ENCODE assay signal across 7 mouse cellular contexts in the genomic region with DNA sequence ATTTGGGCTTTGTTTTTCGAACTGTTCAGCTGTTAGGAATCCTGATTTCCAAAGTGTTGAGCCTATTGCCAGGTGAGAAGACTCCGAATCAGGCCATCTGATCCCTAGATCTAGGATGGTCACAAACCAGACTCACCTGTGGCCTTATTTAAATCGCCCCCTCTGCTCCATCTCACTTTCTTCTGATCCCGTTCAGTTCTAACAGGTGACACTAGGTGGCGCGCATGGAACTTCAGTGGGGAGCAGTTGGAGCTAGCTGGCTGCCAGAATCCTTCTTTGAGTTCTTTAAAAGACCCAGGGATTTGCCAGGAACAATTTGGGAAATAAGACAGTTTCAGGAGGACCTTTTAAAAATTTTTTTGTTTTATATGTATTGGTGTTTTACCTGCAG. TPM values are rescaled to one million over a fixed set of nuclear protein-coding genes. Genes with fewer than 3 reads are reported as not detected.
A peak's percentile ranks its signal among the peaks of the same experiment; 100 is the strongest.
DNase-seq lines count a peak whose midpoint lies in the region; ATAC-seq and TF ChIP-seq lines count a peak whose summit lies in the region.

No protein-coding gene starts in this region.

- ATAC-seq in limb, embryonic 12.5 days (ENCODE audit: insufficient number of reproducible peaks, insufficient read depth, low FRiP score, low TSS enrichment, low read depth), result peak; percentile 49; the same call in 1 of the 2 replicates
- peak; percentile 62; the same call in 1 of the 2 replicates for ATAC-seq in monocyte, adult 5-6 weeks (replicated peaks; ENCODE audit: insufficient number of reproducible peaks, low FRiP score, low TSS enrichment, poor library complexity, severe bottlenecking)

- peak; percentile 78 to 85 for DNase-seq in adrenal gland, adult 18-20 months (ENCODE audit: low spot score in 2 of 2)
- peak; percentile 89 for DNase-seq in embryo, embryonic 10 days (ENCODE audit: low spot score)
- peak; percentile 67 for DNase-seq in gastrocnemius, postnatal 25 days
- peak; percentile 80 for DNase-seq in kidney, adult 2 months
- DNase-seq in spleen, postnatal 14 days (ENCODE audit: low spot score in 2 of 2), result peak; percentile 47 to 70

- peak; percentile 85 for TF ChIP-seq CTCF in kidney, adult 2 months (conservative IDR thresholded peaks at IDR 0.05; ENCODE audit: insufficient read depth, insufficient read length, low read depth, low read length)

- H3K9me3 ChIP-seq in limb, embryonic 12.5 days, result no peaks in the 10 kb centered on the region

- 7% methylated on average over 6 of the region's 6 CpGs for WGBS in kidney, adult 2 months
- WGBS in limb, embryonic 12.5 days, result 6% methylated on average over 6 of the region's 6 CpGs

- no peaks in the 10 kb centered on the region for H3K4me1 ChIP-seq in kidney, adult 2 months (ENCODE audit: control insufficient read depth, insufficient read depth, low read length)
- H3K4me1 ChIP-seq in limb, embryonic 12.5 days (replicated peaks), result 0 out of 2 replicates have a peak, but pooled peaks cover 3% of the 10 kb centered on the region

- no peak overlapping the region for H3K4me3 ChIP-seq in kidney, adult 2 months (ENCODE audit: insufficient read depth, low read depth, low read length)
- no peak overlapping the region for H3K4me3 ChIP-seq in limb, embryonic 12.5 days (replicated peaks)

- H3K27me3 ChIP-seq in kidney, adult 2 months (replicated peaks; ENCODE audit: control insufficient read depth, insufficient read depth, low read length), result no peaks in the 10 kb centered on the region; the same call in 1 of the 2 replicates
- no peaks in the 10 kb centered on the region for H3K27me3 ChIP-seq in limb, embryonic 12.5 days

- no peak overlapping the region for H3K4me2 ChIP-seq in limb, embryonic 12.5 days

- no peaks in the 10 kb centered on the region for H3K36me3 ChIP-seq in kidney, adult 2 months (ENCODE audit: control insufficient read depth, insufficient read depth, low read length)
- no peaks in the 10 kb centered on the region for H3K36me3 ChIP-seq in limb, embryonic 12.5 days

- no peak overlapping the region for H3K9ac ChIP-seq in limb, embryonic 12.5 days (replicated peaks)

- H3K27ac ChIP-seq in kidney, adult 2 months (ENCODE audit: insufficient read depth, low read depth, low read length), result no peak overlapping the region
- H3K27ac ChIP-seq in limb, embryonic 12.5 days, result 0 out of 2 replicates have a peak overlapping the region, but pooled peaks have one; percentile 18

- no peak for TF ChIP-seq POLR2A in kidney, adult 2 months (IDR thresholded peaks at IDR 0.05; ENCODE audit: low read depth, low read length)

RNA-seq across cellular contexts. Expression of gene Tbc1d23, which starts 12.5 kb away (rescaled TPM):
- total RNA-seq in adrenal gland, adult 18-20 months (2021), result 10 to 100 TPM; 33.9 to 34.3 TPM
- 10 to 100 TPM; 14.7 to 17.8 TPM for total RNA-seq in gastrocnemius, postnatal 25 days (2021)
- polyA plus RNA-seq in kidney, adult 2 months (2012; rRNA removed), result 8.6 and 10.7 TPM in 2 replicates
- 30.8 and 32.1 TPM in 2 replicates for polyA plus RNA-seq in limb, embryonic 12.5 days (2016; fragmentation: Nextera tagmentation; extraction: Ambion mirVana)
- total RNA-seq in monocyte, adult 5-6 weeks (2017), result 86.5 to 111 TPM (median 99.9 TPM) in 3 replicates

RNA-seq across cellular contexts. Expression of gene Tmem30c, which starts 48.8 kb away (rescaled TPM):
- not detected for total RNA-seq in adrenal gland, adult 18-20 months (2021)
- not detected for total RNA-seq in gastrocnemius, postnatal 25 days (2021)
- polyA plus RNA-seq in kidney, adult 2 months (2012; rRNA removed), result not detected in 2 replicates
- polyA plus RNA-seq in limb, embryonic 12.5 days (2016; fragmentation: Nextera tagmentation; extraction: Ambion mirVana), result 0.06 and 0.08 TPM in 2 replicates
- total RNA-seq in monocyte, adult 5-6 weeks (2017), result 0.10 TPM in 1 of 3 replicates, not detected in the others
